Mouse (Mus musculus): Measurements from ENCODE around the gene Ice2.

Gene Ice2

DNA sequence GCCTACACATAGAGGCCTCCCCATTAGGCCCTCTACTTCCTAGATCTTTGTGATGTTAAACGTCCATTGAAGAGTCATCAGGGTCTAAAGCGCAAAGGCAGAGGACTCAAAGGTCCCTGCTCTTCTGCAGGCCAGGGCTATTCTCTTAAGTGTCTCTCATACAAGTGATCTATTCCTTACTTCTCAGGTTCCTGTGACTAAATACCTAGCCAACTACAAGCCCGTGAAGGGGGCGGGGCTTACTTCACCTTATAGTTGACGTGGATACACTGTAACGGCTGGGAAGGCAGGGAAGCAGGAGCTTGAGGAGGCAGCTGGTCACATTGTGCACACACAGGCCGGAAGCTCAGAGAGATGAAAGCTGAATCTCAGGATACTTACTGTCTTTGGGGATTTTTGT lies 62.2 kb downstream of the Ice2 start:
- DNase-seq (ENCODE audit: low spot score): no peak

DNA sequence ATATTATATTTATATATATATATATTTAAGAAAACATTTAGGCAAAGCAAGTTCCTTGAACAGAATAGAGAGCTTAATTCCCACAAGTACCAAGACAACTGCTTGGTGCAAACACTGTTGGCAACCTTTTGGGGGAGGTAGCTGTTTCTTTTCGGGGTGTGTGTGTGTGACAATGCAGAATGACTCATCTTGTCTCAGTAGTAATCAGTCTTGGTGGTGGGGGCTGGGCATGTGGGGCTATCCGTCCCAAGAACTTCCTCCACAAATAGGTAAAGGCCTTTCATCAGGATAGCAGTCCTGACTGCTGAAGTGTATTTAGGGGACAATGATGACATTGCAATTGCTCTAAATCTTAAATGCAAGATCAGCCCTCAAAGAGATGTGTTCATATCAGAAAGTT lies 65.3 kb downstream of the Ice2 start:
- DNase-seq (ENCODE audit: low spot score): no peak

DNA sequence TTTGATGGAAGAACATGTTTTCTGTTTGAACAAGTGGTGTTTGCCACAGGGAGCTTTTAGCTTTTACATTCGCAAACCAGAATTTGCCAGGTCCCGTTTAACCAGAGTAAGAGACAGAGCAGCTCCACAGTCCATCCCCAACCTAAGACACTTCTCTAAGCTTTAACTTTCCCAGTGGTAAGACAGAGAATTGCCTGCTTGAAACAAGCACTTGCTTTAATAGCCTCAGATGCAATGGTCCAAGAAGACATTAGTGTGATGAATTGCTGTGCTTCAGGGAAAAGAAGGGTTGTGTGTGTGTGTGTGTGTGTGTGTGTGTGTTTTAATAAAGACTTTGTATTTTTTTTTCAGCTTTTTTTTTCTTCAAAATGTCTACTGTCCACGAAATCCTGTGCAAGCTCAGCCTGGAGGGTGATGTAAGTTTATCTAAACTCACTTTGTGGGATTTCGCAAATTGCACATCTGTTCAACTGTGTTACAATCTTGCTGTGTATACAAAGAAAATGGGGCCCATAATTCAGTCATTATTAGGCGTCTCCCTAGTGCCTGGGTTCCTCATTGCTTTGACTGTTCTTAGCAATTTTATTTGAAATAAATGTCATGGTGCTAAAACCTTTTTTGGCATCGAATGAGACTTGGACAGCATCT lies 66.5 kb downstream of the Ice2 start:
- no peak for DNase-seq (ENCODE audit: low spot score)

DNA sequence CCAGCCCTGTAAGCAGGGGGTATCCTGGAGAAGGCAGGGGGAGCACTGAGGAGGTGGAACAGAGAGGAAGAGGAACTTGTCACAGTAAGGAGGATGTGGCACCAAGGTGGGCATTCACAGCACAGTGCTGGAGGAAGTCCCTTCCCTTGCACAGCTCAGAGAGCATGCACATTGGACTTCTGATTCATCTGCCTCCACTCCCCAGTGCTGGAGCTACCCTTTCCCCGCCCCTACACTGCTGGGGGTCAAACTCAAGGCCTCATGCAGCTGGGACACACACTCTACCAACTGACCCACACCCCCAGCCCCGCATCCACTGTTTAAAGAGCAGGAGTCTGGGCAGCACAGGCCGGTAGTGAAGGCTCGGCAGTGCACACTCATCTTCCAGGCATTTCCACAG lies 68.4 kb downstream of the Ice2 start:
- no peak for DNase-seq (ENCODE audit: low spot score)

DNA sequence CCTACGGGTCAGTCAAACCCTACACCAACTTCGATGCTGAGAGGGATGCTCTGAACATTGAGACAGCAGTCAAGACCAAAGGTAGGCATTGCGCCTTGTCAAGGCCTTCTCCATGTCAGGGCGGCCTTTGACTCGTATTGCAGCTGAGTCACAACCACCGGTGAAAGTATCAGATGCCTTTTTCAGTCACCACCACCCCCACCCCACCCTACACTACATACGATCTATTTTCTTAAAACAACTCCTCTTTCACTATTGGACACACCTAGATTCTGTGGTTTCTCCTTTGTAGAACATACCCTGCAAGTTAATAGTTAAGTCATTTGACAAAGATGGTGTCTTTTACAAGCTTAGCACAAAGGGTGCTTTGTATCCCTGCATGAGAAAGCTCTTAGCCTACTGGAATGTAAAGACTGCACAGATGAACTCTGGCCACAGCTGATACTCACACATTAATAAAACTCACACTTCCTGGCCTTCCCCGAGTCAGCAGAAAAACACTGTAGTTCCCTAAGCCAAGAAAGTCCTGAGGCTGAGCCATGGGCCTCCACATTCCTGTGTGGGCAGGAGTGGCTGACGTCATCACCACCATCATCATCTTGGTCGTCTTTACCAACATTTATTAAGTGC lies 69.7 kb downstream of the Ice2 start:
- DNase-seq (ENCODE audit: low spot score): no peak

DNA sequence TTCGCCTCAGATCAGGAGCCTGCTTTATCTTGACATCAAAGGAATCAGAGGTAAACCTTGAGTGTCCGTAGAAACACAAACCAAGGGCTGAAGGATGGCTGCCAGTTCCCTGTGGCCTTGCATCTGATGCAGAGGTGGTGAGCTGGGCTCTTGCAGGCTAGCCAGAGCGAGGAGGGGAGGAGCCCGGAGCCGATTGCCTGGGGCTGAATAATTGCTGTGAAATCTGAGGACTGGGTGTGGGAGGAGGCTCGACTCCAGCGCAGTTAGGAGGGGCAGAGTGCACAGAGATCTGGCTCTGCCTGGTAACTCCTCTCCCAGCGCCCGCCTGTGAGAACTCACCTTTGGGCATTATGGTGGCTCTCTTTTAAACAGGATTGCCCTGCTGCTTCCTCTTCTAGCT lies 71.3 kb downstream of the Ice2 start:
- no peak for DNase-seq (ENCODE audit: low spot score)

DNA sequence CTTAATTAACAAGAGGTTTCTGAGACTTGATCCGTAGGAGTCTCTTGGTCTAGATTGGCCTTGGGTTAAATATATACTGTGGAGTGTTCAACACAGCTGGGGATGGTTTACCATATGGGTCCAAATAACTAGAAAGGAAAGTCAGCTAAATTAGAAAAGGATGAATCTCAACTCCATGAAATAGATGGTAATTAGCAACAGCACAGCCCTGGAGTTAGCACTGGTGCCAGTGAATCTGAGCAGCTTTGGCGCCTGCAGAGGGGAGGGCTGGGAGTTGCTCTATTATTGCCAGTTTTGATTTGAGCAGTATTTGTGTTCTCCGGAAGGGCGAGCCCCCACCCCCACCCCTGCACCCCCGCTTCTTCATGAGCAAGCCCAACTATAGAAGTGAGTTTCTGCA lies 72.7 kb downstream of the Ice2 start:
- no peak for DNase-seq (ENCODE audit: low spot score)

DNA sequence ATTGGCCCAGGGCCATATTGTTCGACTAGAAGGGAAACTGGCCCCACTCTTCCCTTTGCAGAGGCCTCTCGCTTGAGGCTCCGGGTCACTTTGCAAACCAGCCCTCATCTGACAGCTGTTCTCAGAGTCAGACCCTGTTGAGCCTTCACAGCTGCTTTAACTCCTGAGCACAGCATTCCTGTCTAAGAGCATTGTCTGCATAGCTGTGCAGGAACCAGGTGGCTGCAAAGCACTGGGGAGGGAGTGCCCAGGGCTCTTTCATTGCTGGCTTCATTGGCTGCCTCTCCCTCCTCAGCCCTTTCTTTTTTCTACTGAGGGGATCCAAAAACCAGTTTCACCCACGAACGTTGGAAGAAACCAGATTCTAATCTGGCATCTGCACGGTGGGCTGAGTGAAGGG lies 73.2 kb downstream of the Ice2 start:
- no peak for DNase-seq (ENCODE audit: low spot score)

DNA sequence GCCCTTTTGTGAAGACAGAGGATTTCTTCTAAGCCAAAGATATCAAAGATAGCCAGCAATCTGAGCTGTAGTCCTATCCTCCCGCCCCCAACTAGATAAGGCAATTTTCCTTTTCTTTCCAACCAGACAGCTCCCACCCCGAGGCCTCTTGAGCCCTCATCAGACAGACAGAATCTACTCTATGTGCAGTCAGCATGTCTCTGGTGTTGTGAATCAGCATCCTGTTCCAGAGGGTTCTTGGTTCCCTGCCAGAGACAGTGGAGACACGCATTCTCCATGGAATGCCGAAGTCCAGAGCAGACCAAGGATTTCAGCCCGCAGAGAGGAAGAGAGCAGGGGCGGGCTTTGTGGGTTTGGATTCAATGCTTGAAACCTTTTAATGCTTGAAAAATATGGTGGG lies 75.0 kb downstream of the Ice2 start:
- no peak for DNase-seq (ENCODE audit: low spot score)

DNA sequence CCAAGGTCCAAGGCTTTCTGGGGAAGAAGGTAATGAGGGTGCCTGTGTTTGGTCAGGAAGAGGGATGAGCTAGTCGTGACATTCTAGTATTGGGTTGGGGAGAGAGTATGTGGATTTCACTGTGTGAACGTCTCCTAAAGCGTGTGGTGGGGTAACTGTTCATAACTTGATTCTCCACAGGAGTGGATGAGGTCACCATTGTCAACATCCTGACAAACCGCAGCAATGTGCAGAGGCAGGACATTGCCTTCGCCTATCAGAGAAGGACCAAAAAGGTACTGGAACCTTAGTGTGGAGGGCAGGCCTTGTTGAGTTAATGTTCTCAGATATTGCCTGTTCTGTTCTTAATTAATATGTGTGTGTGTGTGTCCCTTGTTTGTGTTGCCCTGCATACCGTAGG lies 78.2 kb downstream of the Ice2 start:
- DNase-seq (ENCODE audit: low spot score): no peak

DNA sequence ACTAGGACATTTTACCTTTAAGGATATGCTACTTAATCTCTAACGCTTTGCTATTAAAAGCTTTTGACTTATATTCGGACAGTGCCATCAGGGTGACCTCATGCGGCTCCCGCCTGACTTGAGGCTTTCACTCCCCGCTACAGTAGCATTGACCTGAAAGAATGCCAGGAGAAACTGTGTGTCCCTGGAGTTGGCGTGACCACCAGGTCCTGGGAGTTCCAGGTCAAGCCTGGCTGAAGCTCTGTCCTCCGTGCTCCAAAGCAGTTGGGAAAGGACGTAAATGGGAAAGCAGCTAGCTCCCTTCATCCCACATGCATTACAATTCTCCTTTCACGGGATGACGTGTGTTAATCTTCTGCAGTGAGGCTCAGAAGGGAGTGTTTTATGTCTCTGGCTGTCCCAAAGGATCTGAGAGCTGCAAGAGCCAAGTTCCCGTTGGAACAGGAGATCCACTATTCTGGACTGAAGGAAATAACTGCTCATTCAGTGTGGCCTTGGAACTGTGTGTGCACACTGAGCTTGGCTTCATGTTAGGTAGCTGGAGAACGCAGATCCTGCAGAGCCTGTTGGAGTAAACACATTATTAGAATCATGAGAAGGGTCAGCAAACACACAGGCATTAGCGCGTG lies 79.6 kb downstream of the Ice2 start:
- DNase-seq (ENCODE audit: low spot score): no peak

DNA sequence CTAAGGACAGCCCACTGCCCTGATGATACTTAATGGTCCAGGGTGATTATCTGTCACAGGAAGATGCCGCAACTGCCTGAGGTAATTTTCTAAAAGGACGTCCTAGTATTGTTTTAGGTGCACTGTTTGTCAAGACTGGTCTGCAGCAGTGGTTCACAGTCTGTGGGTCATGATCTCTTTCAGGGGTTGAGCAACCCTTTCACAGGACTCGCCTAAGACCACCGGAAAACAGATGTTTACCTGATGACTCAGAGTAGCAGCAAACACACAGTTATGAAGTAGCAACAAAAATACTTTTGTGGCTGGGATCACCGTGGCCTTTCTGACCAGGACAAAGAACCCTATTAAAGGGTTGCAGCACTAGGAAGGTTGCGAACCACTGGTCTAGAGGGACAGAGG lies 80.1 kb downstream of the Ice2 start:
- DNase-seq (ENCODE audit: low spot score): no peak

DNA sequence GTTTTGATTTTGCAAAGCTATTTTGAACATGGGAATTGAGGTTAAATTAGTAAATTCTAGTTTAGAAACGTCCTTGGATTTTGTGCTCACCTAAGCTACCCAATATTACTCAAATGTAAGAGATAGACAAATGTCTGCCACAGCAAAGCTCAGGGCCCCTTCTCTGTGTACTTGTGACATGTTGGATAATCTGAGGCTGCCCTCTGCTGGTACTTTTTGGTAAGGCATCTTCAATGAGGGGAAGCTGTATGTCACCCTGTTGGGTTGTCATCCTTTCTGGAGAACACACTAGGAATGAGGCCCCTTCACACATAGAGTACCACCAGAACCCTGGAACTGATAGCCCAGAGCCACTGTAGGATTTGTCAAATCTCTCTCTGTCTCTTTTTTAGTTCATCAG lies 82.6 kb downstream of the Ice2 start:
- DNase-seq (ENCODE audit: low spot score): peak; percentile 63

Data from T-cell, adult 2 months (primary cell).